Comparison of ENCODE assay signal across 22 mouse cellular contexts in genomic region chr6:53209398-53209797, GRCm38 (mm10).
DNase-seq lines count a peak whose midpoint lies in the region; ATAC-seq lines count a peak whose summit lies in the region.
"Had no signal": no experiment of that assay in that cellular context is flagged by ENCODE, and none has a peak within 500 bp of the region (broad histone marks: within the 10 kb centered on the region; RNA-seq: fewer than 3 reads in every experiment).

No protein-coding gene starts in this region.

- peak; percentile 29; the same call in 1 of the 2 replicates for ATAC-seq in lung, embryonic 16.5 days (ENCODE audit: low read depth)
- no peak for ATAC-seq in midbrain, embryonic 13.5 days
- ATAC-seq: forebrain, embryonic 14.5 days; forebrain, embryonic 16.5 days had no signal

- H3K4me2 ChIP-seq in lung, embryonic 16.5 days (ENCODE audit: low read depth, low read length) = no peak overlapping the region
- H3K4me2 ChIP-seq in midbrain, embryonic 13.5 days (replicated peaks) = no peak overlapping the region
- H3K4me2 ChIP-seq: embryonic facial prominence, embryonic 13.5 days; embryonic facial prominence, embryonic 15.5 days; forebrain, embryonic 12.5 days had no signal

- H3K4me3 ChIP-seq in lung, embryonic 16.5 days (ENCODE audit: low read length) = no peak overlapping the region
- H3K4me3 ChIP-seq in limb, embryonic 10.5 days = no peak overlapping the region
- no peak overlapping the region for H3K4me3 ChIP-seq in midbrain, embryonic 13.5 days (replicated peaks)
- H3K4me3 ChIP-seq: embryonic facial prominence, embryonic 13.5 days; embryonic facial prominence, embryonic 15.5 days; erythroblast, embryonic 14.5 days; forebrain, embryonic 10.5 days; forebrain, embryonic 12.5 days had no signal

- H3K4me1 ChIP-seq in lung, embryonic 16.5 days (replicated peaks; ENCODE audit: control insufficient read depth, insufficient read depth, low read length) = peaks cover 20% of the 10 kb centered on the region
- peaks cover 27% of the 10 kb centered on the region for H3K4me1 ChIP-seq in limb, embryonic 10.5 days
- peaks cover 9% of the 10 kb centered on the region for H3K4me1 ChIP-seq in midbrain, embryonic 13.5 days (replicated peaks)
- H3K4me1 ChIP-seq: forebrain, embryonic 12.5 days had no signal

- DNase-seq in lung, postnatal 25 days (ENCODE audit: low spot score) = no peak
- DNase-seq in R1 (ENCODE audit: low read depth, low spot score) = peak; percentile 16
- DNase-seq in limb, embryonic 10.5 days (ENCODE audit: low spot score) = peak; percentile 22
- DNase-seq: adrenal gland, adult 2 months; adrenal gland, postnatal 10 days; adrenal gland, postnatal 25 days; cerebellum, adult 11 months; cerebellum, adult 18-20 months; cerebellum, adult 8-10 months; cerebellum, adult 9-11 months; cerebellum, postnatal 14 days; cerebellum, postnatal 36 days; embryo, embryonic 11 days had no signal

- whole genome bisulfite sequencing in lung, embryonic 16.5 days = 32% methylated on average over 6 of the region's 6 CpGs
- 77% methylated on average over 6 of the region's 6 CpGs for WGBS in limb, embryonic 10.5 days
- 77% methylated on average over 6 of the region's 6 CpGs for WGBS in midbrain, embryonic 13.5 days

- no peaks in the 10 kb centered on the region for H3K36me3 ChIP-seq in lung, embryonic 16.5 days (ENCODE audit: control insufficient read depth, insufficient read depth, low read length)
- no peaks in the 10 kb centered on the region for H3K36me3 ChIP-seq in limb, embryonic 10.5 days
- H3K36me3 ChIP-seq in midbrain, embryonic 13.5 days = no peaks in the 10 kb centered on the region
- H3K36me3 ChIP-seq: embryonic facial prominence, embryonic 13.5 days; embryonic facial prominence, embryonic 15.5 days; forebrain, embryonic 10.5 days; forebrain, embryonic 12.5 days had no signal

- H3K9ac ChIP-seq in lung, embryonic 16.5 days (ENCODE audit: low read length) = no peak overlapping the region
- no peak overlapping the region for H3K9ac ChIP-seq in midbrain, embryonic 13.5 days (replicated peaks)
- H3K9ac ChIP-seq: embryonic facial prominence, embryonic 13.5 days; embryonic facial prominence, embryonic 15.5 days; forebrain, embryonic 12.5 days had no signal

- no peaks in the 10 kb centered on the region for H3K27me3 ChIP-seq in lung, embryonic 16.5 days (ENCODE audit: control insufficient read depth, insufficient read depth, low read depth, low read length)
- H3K27me3 ChIP-seq in limb, embryonic 10.5 days (ENCODE audit: low read depth, poor library complexity, severe bottlenecking) = no peaks in the 10 kb centered on the region
- no peaks in the 10 kb centered on the region for H3K27me3 ChIP-seq in midbrain, embryonic 13.5 days
- H3K27me3 ChIP-seq: embryonic facial prominence, embryonic 13.5 days; embryonic facial prominence, embryonic 15.5 days; forebrain, embryonic 12.5 days had no signal

- H3K27ac ChIP-seq in lung, embryonic 16.5 days (ENCODE audit: low read length) = no peak overlapping the region
- no peak overlapping the region for H3K27ac ChIP-seq in limb, embryonic 10.5 days
- H3K27ac ChIP-seq in midbrain, embryonic 13.5 days = no peak overlapping the region
- H3K27ac ChIP-seq: embryonic facial prominence, embryonic 13.5 days; embryonic facial prominence, embryonic 15.5 days; forebrain, embryonic 10.5 days; forebrain, embryonic 12.5 days had no signal

- H3K9me3 ChIP-seq in lung, embryonic 16.5 days (ENCODE audit: control insufficient read depth, low read length) = no peaks in the 10 kb centered on the region
- H3K9me3 ChIP-seq in limb, embryonic 10.5 days (replicated peaks) = no peaks in the 10 kb centered on the region
- no peaks in the 10 kb centered on the region for H3K9me3 ChIP-seq in midbrain, embryonic 13.5 days
- H3K9me3 ChIP-seq: embryonic facial prominence, embryonic 13.5 days; embryonic facial prominence, embryonic 15.5 days; forebrain, embryonic 10.5 days; forebrain, embryonic 12.5 days had no signal
